Mouse (Mus musculus): Measurements from ENCODE around the gene Btbd35f6.
"Not testable (repeated sequence)": the region's sequence is repeated elsewhere in the genome, so short reads cannot be mapped to it uniquely, and the experiment has no call there.

Gene Btbd35f6

GRCm38 (mm10) chrX:33956440-33956839 lies at the start of gene Btbd35f6:
Gene Btbd35f6, minus strand, starts transcription at chrX:33956540.
- DNase-seq (ENCODE audit: extremely low read depth, low read depth, low spot score), result not testable (repeated sequence)

DNA sequence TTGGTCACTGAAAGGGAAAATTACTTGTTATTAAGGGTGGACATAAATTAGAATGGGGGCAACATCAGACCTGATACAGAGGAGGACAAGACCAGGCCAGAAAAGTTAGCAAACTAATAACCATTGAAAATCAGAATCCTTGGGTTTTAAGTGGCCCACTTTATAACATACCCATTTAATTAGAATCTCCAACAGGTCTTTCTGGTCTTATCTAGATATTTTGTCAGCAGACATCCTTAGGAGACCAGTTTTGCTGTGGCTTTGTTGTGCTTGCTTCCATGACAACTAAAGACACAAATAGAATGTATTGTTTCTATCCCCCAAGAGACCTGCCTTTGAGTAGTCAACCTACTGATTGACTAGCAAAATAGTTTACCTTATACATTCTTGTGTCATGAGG lies 30.4 kb upstream of the Btbd35f6 start, which contains the start of gene Gm21870:
Gene Gm21870 (minus strand): TSS at position 101 of the 400 bp plus-strand sequence.
- DNase-seq (ENCODE audit: extremely low read depth, low read depth, low spot score), result not testable (repeated sequence)

DNA sequence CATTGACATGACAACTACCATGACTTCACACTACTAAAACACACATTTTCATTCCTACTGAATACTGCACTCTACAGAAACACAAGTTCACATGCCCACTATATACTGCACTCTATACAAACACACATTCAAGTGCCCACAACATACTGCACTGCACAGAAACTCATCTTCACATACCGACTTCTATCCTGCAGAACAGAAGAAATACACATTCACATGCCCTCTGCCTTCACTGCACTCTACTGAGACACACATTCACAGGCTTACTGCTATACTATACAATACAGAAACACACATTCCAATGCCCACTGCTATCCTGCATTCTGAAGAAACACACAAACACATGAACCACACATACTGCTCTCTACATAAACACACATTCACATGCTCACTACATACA lies 26.1 kb downstream of the Btbd35f6 start:
- not testable (repeated sequence) for DNase-seq (ENCODE audit: extremely low read depth, low read depth, low spot score)

GRCm38 (mm10) chrX:33928225-33928624 lies 28.1 kb downstream of the Btbd35f6 start:
- not testable (repeated sequence) for DNase-seq (ENCODE audit: extremely low read depth, low read depth, low spot score)

DNA sequence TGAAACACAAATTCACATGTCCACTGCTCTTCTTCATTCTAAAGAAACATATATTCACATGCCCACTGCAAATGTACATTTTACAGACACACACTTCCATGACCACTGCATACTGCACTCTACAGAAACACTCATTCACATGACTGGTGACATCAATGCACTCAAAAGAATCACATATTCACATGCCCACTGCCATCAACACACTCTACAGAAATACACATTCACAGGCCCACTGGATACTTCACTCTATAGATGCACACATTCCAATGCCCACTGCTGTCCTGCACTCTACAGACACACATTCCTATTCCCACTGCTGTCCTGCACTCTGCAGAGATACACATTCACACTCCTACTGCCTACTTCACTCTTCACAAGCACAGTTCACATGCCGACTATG lies 30.0 kb downstream of the Btbd35f6 start:
- DNase-seq (ENCODE audit: extremely low read depth, low read depth, low spot score), result not testable (repeated sequence)

- not testable (repeated sequence) for DNase-seq (ENCODE audit: extremely low read depth, low read depth, low spot score)
Observed at GRCm38 (mm10) chrX:33925420-33925819, 30.9 kb downstream of the Btbd35f6 start.
